Mouse (Mus musculus) heart, adult 10 weeks (tissue): ENCODE results near the gene Man1c1. TPM values are rescaled to one million over a fixed set of nuclear protein-coding genes. Genes with fewer than 3 reads are reported as not detected.

Experiments used
- polyA plus RNA-seq: library from polyadenylated mRNA; stranded (reverse); fragments of 350-450 nt; fragmentation: Illumina TruSeq; extraction: RNeasy Lipid Tissue Mini Kit (QIAGEN cat#74804); gene quantifications from one replicate; pipeline ENCODE4 v1.2.3, GENCODE M21; 2014; ENCODE audit warnings: low read depth, low replicate concordance

Gene Man1c1
- polyA plus RNA-seq = 22.8 TPM

DNA sequence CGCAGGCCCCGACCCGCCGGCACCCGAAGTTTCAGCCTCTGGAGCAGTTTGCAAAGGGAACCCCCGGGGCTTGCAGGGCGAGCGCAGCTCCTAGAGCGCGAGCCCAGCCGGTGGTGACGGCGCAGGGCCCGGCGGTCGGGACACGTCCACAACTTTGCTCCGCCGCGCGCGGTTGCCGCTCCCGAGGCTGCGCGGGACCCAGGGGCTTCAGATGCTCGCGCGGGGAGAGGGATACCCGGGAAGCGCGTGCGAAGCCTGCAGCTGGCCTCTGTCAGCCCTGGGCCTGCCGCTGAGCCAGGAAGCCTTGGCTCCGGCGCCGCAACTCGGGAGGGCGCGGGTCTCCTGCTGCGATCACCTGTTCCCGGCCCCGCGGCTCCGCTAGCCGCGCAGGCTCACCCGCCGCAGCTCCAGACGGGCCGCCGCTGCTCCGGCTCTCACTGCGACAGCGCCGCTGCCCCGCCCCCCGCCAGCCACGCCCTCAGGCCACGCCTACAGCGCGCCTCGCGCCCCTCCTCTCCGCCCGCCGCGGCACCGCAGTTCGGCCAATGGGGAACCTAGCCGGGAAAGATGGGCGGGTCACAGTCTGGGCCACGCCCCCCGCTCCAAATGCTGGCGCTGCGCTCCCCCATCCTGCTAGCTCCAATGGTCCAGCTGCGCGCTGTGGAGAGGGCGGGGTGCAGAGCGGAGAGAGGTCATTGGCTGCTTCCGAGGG, at the start of gene Man1c1:
Gene Man1c1, minus strand, starts transcription at position 456 of the 712 bp plus-strand sequence.

DNA sequence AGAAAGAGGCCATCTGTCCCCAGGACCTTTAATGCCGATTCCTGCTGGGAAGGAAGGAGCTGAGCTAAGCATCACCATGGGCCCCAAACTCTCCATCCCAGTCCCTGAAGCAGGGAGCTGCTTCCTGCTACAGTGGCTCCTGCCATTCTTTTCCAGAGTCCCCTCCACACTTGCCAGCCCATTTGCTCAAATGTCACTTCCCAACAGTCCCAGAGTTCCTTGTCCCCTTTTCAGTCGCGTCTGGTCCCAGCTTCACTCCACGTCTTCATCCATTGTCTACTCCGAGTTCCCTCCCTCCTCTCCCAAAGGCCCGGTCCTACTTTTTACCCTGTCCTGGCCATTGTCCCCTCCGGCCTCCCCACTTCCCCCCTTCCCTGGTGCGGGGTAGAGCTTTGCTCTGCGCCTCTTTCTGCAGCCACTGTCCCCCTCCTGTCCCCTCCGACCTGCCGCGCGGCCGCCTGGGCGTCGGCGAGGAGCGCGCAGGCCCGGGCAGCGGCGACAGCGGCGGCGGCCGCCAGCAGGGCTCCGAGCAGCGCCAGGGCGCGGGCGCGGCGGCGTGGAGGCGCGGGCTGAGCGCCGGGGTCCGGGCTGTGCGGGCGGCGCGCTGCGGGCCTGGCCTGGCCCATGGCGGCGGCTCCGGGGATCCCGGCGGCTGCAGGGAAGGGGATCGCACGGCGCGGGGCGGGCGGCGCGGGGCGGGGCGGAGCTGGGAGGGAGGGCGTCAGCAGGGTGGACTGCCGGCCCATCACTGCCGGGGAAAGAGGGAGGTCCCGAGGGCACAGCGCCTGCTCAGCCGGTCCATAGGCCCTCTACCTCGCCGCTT, 152.4 kb downstream of the Man1c1 start, which contains the start of gene Selenon:
Gene Selenon, minus strand, starts transcription at position 673 of the 823 bp plus-strand sequence.

DNA sequence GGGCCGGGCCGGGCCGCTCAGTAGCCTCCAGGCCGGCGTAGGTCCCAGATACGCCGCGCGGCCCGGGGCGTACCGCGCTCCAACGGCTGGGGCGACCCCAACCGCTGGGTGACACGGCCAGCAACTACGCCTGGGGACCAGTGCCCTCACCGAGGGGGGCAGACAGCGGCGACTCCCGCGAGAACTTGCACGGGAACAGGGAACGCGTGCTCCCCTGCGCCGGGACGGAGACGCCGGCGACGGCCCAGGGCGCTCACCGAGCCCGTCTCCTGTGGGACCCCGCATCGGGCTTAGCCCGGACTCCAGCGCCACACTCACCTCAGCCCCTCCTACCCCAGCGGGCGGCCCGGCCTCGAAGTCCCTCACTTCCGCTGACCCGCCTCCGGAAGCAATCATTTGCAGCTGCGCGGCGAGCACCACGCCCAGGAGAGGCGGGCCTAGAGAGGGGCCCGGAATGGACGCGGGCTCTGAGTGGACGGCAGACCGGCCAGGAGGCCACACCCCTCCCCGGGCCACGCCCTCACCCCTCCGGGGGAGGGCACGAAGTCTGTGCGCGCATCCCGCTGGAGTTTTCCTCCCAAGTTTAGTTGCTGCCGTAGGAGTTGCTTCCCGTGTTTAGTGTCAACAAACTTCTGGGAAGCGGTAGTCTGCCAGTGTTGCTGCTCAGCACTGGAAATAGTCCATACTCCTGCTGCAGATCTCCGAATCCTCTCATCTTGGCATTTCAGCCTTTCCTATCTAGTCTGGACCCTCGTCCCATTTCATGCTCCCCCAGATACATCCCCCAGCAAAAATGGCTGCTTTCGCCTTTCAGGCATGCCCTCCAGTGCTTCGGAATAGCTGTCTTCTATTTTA, 168.9 kb downstream of the Man1c1 start, which contains the start of gene Mtfr1l:
Gene Mtfr1l, minus strand, starts transcription at position 456 of the 855 bp plus-strand sequence.

Other genes with a start within 250 kb of the Man1c1 start
- gene Stmn1, start 236.0 kb downstream of the Man1c1 start, polyA plus RNA-seq = 24.0 TPM
- 13.3 TPM for gene Paqr7, start 207.6 kb downstream of the Man1c1 start, polyA plus RNA-seq
- not detected for gene Aunip, start 193.3 kb downstream of the Man1c1 start, polyA plus RNA-seq
- 168 TPM for gene Mtfr1l, start 168.9 kb downstream of the Man1c1 start, polyA plus RNA-seq
- gene Selenon, start 152.1 kb downstream of the Man1c1 start, polyA plus RNA-seq = 16.9 TPM
- gene Ldlrap1, start 63.7 kb upstream of the Man1c1 start, polyA plus RNA-seq = 13.3 TPM
- 20.7 TPM for gene Maco1, start 149.1 kb upstream of the Man1c1 start, polyA plus RNA-seq
- gene Rhd, start 160.2 kb upstream of the Man1c1 start, polyA plus RNA-seq = 6.4 TPM
- gene Tmem50a, start 210.7 kb upstream of the Man1c1 start, polyA plus RNA-seq = 69.9 TPM
- 293 TPM for gene Rsrp1, start 219.3 kb upstream of the Man1c1 start, polyA plus RNA-seq
- gene Syf2, start 226.6 kb upstream of the Man1c1 start, polyA plus RNA-seq = 81.6 TPM